Mouse (Mus musculus) stomach, embryonic 14.5 days (tissue): ENCODE data around the gene Hyal2. TPM values are rescaled to one million over a fixed set of nuclear protein-coding genes. Genes with fewer than 3 reads are reported as not detected.

Experiments
- ATAC-seq: fragments of 200-750 bp; cut with Nextera tagmentation; 2 replicates; pipeline ENCODE4 v1.8.0; 2017; ENCODE audit warnings: low read depth, moderate TSS enrichment; ENCODE audit not compliant: insufficient number of reproducible peaks, insufficient read depth, low FRiP score
- H3K27ac ChIP-seq: fragments of 300-500 bp; sonication (generic); 2 replicates; pipeline ENCODE4 v1.5.1; 2014; ENCODE audit warnings: mild to moderate bottlenecking, low read length, moderate library complexity, mixed read lengths
- H3K27me3 ChIP-seq: fragments of 300-500 bp; sonication (generic); 2 replicates; pipeline ENCODE4 v1.6.1; 2014; ENCODE audit warnings: low read length, control low read depth, mixed read lengths; ENCODE audit not compliant: control insufficient read depth, insufficient read depth
- H3K36me3 ChIP-seq: fragments of 300-500 bp; sonication (generic); 2 replicates; pipeline ENCODE4 v1.6.1; 2014; ENCODE audit warnings: mild to moderate bottlenecking, control low read depth, low read length, moderate library complexity, mixed read lengths; ENCODE audit not compliant: control insufficient read depth, insufficient read depth
- H3K4me1 ChIP-seq: fragments of 300-500 bp; sonication (generic); 2 replicates; pipeline ENCODE4 v1.6.1; 2014; ENCODE audit warnings: low read length, control low read depth, mixed read lengths; ENCODE audit not compliant: control insufficient read depth, insufficient read depth
- H3K4me2 ChIP-seq: fragments of 300-500 bp; sonication (generic); replicated peaks from 2 replicates; pipeline ENCODE4 v1.6.1; 2014; ENCODE audit warnings: low read depth, low read length, control low read depth
- H3K4me3 ChIP-seq: fragments of 300-500 bp; sonication (generic); 2 replicates; pipeline ENCODE4 v1.5.1; 2014; ENCODE audit warnings: low read depth, low read length, control low read depth
- H3K9ac ChIP-seq: fragments of 300-500 bp; sonication (generic); replicated peaks from 2 replicates; pipeline ENCODE4 v1.6.1; 2014; ENCODE audit warnings: low read depth, mild to moderate bottlenecking, control low read depth, low read length, moderate library complexity, mixed read lengths
- H3K9me3 ChIP-seq: fragments of 300-500 bp; sonication (generic); 2 replicates; pipeline ENCODE4 v1.6.1; 2016; ENCODE audit warnings: low read depth, low read length, control low read depth; ENCODE audit not compliant: control insufficient read depth
- WGBS: fragments of 180-500 bp; shearing (Covaris S2); extraction: QIAGEN DNeasy Blood & Tissue Kit; methylation state at CpG from one replicate; pipeline ENCODE4 v1.1.7; 2014; 5-methylcytosine and 5-hydroxymethylcytosine counted together
- polyA plus RNA-seq: library from polyadenylated mRNA; unstranded; fragments of >200 nt; fragmentation: Nextera tagmentation; extraction: Ambion mirVana; gene quantifications from 2 replicates; pipeline ENCODE4 v1.2.1, GENCODE M21; 2014

Gene Hyal2
- polyA plus RNA-seq, 1 experiment from 2014 or later = 127 TPM

DNA sequence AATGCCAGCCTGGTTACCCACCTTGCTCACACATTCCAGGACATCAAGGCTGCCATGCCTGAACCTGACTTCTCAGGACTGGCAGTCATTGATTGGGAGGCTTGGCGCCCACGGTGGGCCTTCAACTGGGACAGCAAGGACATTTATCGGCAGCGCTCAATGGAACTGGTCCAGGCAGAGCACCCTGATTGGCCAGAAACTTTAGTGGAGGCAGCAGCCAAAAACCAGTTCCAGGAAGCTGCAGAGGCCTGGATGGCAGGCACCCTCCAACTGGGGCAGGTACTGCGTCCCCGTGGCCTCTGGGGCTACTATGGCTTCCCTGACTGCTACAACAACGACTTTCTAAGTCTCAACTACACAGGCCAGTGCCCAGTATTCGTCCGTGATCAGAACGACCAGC is 10.1 kb downstream of the Hyal2 start:
- ATAC-seq = no peak
- no peak overlapping the region for H3K9ac ChIP-seq
- H3K27ac ChIP-seq = no peak overlapping the region; the same call in 1 of the 2 replicates
- H3K4me2 ChIP-seq = peak overlapping the region; percentile 39; the same call in 1 of the 2 replicates
- H3K4me1 ChIP-seq = peaks cover 23% of the 10 kb centered on the region
- 91% methylated on average over 10 of the region's 10 CpGs for WGBS
- H3K36me3 ChIP-seq = peaks cover 9% of the 10 kb centered on the region; the same call in 1 of the 2 replicates
- no peak overlapping the region; the same call in 1 of the 2 replicates for H3K4me3 ChIP-seq
- H3K9me3 ChIP-seq = no peaks in the 10 kb centered on the region
- H3K27me3 ChIP-seq = no peaks in the 10 kb centered on the region

DNA sequence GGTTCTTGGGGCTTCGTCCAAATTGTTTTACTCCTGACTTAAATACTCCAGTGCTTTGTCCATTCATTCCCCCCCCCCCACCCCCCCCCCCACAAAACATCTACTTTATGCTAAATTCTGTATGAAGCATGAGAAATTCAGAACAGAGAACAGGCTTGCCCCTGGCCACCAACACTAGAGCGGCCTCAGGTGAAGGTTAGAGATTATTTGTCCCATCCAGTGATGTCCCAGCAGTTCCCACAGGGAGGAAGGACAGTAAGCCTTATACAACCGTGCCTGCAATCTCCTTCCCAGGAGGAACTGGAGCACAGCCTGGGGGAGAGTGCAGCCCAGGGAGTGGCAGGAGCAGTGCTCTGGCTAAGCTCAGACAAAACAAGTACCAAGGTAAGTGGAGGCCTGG is 10.8 kb downstream of the Hyal2 start, which contains the start of gene Naa80:
TSS of gene Naa80 (plus strand) at position 301 of the 400 bp plus-strand sequence.
- Histone ChIP-seq H3K4me3 (no peak within 1 kb of the TSS; the same call in 1 of the 2 replicates), H3K9me3 (no peaks in the 10 kb centered on the region), H3K4me1 (peaks cover 23% of the 10 kb centered on the region), H3K27ac (no peak within 1 kb of the TSS; the same call in 1 of the 2 replicates), H3K36me3 (peaks cover 2% of the 10 kb centered on the region; the same call in 1 of the 2 replicates), H3K9ac (no peak within 1 kb of the TSS), H3K4me2 (peak within 1 kb of the TSS; percentile 94), H3K27me3 (no peaks in the 10 kb centered on the region)
- WGBS = 81% methylated on average over 3 of the region's 3 CpGs
- ATAC-seq = no peak

DNA sequence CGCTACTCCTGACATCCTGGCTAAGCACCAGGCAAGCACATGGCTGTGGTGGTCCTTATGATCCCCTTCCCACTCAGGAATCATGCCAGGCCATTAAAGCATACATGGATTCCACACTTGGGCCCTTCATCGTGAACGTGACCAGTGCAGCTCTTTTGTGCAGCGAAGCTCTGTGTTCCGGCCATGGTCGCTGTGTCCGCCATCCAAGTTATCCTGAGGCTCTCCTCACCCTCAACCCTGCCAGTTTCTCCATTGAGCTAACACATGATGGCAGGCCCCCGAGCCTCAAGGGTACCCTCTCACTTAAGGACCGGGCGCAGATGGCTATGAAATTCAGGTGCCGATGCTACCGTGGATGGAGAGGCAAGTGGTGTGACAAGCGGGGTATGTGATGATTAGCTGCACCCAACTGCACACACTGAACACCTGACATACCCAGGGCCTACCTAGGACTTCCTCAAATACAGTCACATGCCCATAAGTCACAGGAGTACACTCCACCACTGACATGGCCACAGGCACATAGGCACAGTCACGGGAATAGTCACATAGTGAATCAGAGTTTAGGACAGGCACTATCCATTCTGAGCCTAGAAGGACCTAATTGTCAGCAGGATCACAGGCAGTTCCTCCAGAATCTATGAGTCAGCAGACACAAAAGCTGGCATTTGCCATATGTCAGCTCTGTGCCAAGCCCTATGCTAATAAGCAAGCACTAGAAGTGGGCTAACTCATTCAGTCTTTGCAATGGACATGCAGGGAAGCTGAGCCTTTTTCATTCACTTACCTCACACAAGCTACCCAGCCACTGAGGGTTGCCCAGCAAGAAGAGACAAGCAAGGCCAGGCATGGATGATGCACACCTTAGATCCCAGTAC is 11.5 kb downstream of the Hyal2 start:
- Histone ChIP-seq H3K4me2 (peak overlapping the region; percentile 94; the same call in 1 of the 2 replicates), H3K4me3 (no peak overlapping the region), H3K27ac (no peak overlapping the region; the same call in 1 of the 2 replicates), H3K27me3 (no peaks in the 10 kb centered on the region), H3K4me1 (peaks cover 23% of the 10 kb centered on the region), H3K9ac (no peak overlapping the region), H3K9me3 (no peaks in the 10 kb centered on the region), H3K36me3 (no peaks in the 10 kb centered on the region; the same call in 1 of the 2 replicates)
- ATAC-seq = no peak
- 92% methylated on average over 14 of the region's 14 CpGs for WGBS

DNA sequence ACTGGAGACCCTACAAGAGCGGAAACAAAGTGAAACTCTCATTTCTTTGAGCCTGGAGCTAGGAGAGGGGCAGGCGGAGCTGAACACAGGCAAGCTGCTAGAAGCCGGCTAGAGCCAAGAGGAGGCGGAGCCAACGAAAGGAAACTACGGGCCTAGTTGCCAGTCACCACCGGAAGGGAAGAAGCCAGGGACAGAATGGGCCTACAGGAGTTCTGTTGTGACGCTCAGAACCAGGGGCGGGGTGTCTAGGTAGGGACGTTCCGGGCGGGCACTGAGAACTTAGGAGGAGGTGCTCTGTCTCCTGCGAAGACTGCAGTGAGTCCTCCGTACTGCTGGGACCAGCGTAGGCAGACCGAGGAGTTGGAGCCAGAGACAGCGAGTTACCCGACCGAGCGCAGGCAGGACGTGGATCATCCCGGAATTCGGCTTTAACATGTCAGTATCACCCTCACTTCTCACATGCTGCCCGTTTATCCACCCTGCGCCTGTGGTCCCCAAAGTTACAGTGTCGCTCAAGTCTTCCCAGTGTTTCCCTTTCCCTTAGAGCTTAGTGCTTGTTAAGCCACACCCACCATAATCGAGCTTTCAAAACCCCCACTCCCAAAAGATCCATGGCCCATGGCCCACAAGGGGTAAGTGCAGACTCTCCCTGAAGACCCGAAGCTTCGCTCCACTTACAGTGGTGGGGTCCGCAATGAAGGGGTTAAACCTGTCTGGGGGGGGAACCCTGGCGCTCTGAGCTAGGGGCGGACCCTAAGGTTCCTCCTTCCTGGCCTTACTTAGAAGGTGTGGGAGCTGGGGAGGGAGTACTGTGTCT is 13.0 kb downstream of the Hyal2 start, which contains the start of gene Hyal3:
TSS of gene Hyal3 (plus strand) at position 318 of the 817 bp plus-strand sequence.
- Histone ChIP-seq H3K4me3 (peak within 1 kb of the TSS; percentile 52), H3K4me2 (peak within 1 kb of the TSS; percentile 94), H3K27me3 (no peaks in the 10 kb centered on the region), H3K36me3 (no peaks in the 10 kb centered on the region; the same call in 1 of the 2 replicates), H3K9me3 (no peaks in the 10 kb centered on the region), H3K9ac (peak within 1 kb of the TSS; percentile 74), H3K27ac (peak within 1 kb of the TSS; percentile 92), H3K4me1 (peaks cover 23% of the 10 kb centered on the region)
- under 1% methylated on average over 32 of the region's 32 CpGs for WGBS
- ATAC-seq = peak; percentile 71

DNA sequence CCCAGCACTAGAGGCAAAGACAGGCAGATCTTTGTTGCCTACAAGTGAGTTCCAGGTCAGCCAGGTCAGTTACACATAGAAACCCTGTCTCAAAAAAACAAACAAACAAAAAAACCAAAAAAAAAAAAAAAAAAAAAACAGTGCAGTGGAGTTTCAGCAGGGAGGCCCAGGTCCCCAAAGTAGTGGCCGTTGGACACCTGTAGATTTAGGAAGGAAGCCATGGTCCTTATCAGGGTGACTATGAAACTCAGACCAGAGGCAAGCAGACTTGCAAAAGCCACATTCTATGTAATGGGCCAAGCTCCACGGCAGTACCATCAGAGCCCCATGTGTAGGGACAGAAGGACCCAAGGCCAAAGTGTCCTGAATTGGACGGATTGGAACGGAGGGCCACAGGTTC is 13.8 kb downstream of the Hyal2 start:
- H3K27me3 ChIP-seq = no peaks in the 10 kb centered on the region
- peaks cover 19% of the 10 kb centered on the region for H3K4me1 ChIP-seq
- peak overlapping the region; percentile 92; the same call in 1 of the 2 replicates for H3K27ac ChIP-seq
- peak overlapping the region; percentile 52 for H3K4me3 ChIP-seq
- no peak for ATAC-seq
- 62% methylated on average over 4 of the region's 4 CpGs for WGBS
- H3K9me3 ChIP-seq = no peaks in the 10 kb centered on the region
- H3K36me3 ChIP-seq = no peaks in the 10 kb centered on the region; the same call in 1 of the 2 replicates
- peak overlapping the region; percentile 94 for H3K4me2 ChIP-seq
- H3K9ac ChIP-seq = peak overlapping the region; percentile 74

DNA sequence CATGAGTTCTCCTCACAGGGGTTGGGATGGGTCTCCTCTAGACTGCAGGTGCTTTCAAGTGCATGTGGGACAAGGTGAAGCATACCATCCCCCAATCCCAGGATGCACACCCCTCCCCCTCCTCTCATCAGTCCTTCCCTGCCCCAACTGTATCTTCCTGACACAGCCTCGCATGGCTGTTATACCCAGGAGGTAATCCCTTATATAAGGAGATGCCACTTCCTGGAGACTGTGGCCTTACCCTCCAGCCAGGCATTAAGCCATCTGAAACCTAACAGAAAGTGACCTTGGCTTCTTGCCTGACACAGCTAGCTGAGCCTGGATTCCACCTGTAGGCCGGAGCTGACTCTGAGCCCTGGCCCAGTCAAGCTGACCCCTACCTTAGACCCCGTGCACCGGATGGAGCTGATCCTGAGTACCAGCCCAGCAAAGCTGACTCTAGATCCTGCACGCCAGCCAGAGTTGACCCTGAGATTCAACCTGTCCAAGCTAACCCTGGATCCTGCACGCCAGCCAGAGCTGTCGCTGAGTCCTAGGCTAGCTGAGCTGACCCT is 14.8 kb downstream of the Hyal2 start:
- H3K27me3 ChIP-seq = no peaks in the 10 kb centered on the region
- 83% methylated on average over 7 of the region's 7 CpGs for WGBS
- H3K9me3 ChIP-seq = no peaks in the 10 kb centered on the region
- H3K4me2 ChIP-seq = no peak overlapping the region
- peaks cover 12% of the 10 kb centered on the region; the same call in 1 of the 2 replicates for H3K4me1 ChIP-seq
- no peaks in the 10 kb centered on the region; the same call in 1 of the 2 replicates for H3K36me3 ChIP-seq
- no peak overlapping the region for H3K4me3 ChIP-seq
- no peak overlapping the region for H3K9ac ChIP-seq
- no peak overlapping the region for H3K27ac ChIP-seq
- no peak for ATAC-seq

DNA sequence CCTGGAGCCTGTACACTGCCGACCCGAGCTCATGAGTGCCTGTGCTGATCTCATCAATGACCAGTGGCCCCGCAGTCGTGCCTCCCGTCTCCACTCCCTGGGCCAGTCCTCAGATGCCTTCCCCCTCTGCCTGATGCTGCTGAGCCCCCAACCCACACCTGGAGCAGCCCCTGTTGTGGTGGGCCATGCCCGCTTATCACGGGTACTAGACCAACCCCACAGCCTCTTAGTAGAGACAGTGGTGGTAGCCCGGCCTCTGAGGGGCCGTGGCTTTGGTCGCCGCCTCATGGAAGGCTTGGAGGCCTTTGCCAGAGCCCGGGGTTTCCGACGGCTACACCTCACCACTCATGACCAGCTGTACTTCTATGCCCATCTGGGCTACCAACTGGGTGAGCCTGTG is 15.4 kb downstream of the Hyal2 start:
- no peaks in the 10 kb centered on the region; the same call in 1 of the 2 replicates for H3K36me3 ChIP-seq
- no peak for ATAC-seq
- no peak overlapping the region for H3K4me3 ChIP-seq
- no peak overlapping the region for H3K4me2 ChIP-seq
- H3K4me1 ChIP-seq = peaks cover 11% of the 10 kb centered on the region
- no peaks in the 10 kb centered on the region for H3K9me3 ChIP-seq
- 90% methylated on average over 14 of the region's 14 CpGs for WGBS
- H3K9ac ChIP-seq = no peak overlapping the region
- H3K27ac ChIP-seq = no peak overlapping the region
- no peaks in the 10 kb centered on the region for H3K27me3 ChIP-seq

DNA sequence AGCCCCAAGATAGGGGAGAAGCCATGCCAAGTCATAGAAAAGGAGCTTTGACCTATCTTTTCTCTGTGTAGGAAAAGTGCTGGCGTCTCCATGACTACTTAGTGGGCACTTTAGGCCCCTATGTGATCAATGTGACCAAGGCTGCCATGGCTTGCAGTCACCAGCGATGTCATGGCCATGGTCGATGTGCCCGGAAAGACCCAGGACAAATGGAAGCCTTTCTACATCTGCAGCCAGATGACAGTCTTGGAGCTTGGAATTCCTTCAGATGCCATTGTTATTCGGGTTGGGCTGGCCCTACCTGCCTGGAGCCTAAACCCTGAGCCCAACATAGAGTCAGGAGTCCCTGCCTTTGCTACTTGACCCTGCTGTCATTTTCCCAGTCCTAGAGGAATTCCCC is 18.8 kb downstream of the Hyal2 start:
- peaks cover 13% of the 10 kb centered on the region for H3K4me1 ChIP-seq
- no peak overlapping the region for H3K9ac ChIP-seq
- H3K27ac ChIP-seq = no peak overlapping the region
- no peaks in the 10 kb centered on the region for H3K27me3 ChIP-seq
- WGBS = 85% methylated on average over 5 of the region's 5 CpGs
- ATAC-seq = no peak
- no peak overlapping the region for H3K4me2 ChIP-seq
- H3K4me3 ChIP-seq = no peak overlapping the region
- no peaks in the 10 kb centered on the region for H3K9me3 ChIP-seq
- peaks cover 19% of the 10 kb centered on the region for H3K36me3 ChIP-seq
